Mouse (Mus musculus) right cerebral cortex, postnatal 14 days (tissue): ENCODE measurements around the gene Scin.
"Not testable (repeated sequence)": the region's sequence is repeated elsewhere in the genome, so short reads cannot be mapped to it uniquely, and the experiment has no call there.

Experiments
- DNase-seq: peaks from one replicate; pipeline ENCODE4 v3.0.0; 2022

Gene Scin

GRCm38 (mm10) chr12:40133573-40134271 lies at the start of gene Scin:
Gene Scin (minus strand): TSS chr12:40134228.
- no peak for DNase-seq

- peak; percentile 20 for DNase-seq
Measured at GRCm38 (mm10) chr12:40177089-40177488, 43.1 kb upstream of the Scin start.

GRCm38 (mm10) chr12:40176158-40176557 lies 42.1 kb upstream of the Scin start:
- DNase-seq = no peak

DNA sequence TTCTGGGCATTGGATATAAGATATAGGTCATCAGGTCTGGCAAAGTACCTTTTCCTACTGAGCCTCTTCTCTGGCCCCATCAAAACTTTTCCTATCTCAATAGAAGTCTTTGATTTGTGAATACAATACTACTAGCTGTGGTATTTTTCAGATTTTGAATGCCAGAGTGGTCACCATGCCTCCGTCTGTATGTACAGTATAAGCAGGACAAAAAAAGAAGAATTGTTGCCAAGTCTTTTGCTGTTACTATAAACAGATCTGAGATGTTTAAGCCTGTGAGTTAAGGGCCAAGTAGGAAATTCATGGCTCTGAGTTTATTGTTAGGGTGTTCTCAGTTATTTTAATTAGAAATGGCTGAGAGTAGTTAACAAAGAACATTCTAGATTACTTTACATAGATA lies 41.1 kb upstream of the Scin start:
- DNase-seq = not testable (repeated sequence)

- DNase-seq = no peak
Measured at GRCm38 (mm10) chr12:40171637-40172036, 37.6 kb upstream of the Scin start.

- DNase-seq = no peak
Measured at GRCm38 (mm10) chr12:40169675-40170074, 35.6 kb upstream of the Scin start.

GRCm38 (mm10) chr12:40164621-40165020 lies 30.6 kb upstream of the Scin start:
- no peak for DNase-seq

DNA sequence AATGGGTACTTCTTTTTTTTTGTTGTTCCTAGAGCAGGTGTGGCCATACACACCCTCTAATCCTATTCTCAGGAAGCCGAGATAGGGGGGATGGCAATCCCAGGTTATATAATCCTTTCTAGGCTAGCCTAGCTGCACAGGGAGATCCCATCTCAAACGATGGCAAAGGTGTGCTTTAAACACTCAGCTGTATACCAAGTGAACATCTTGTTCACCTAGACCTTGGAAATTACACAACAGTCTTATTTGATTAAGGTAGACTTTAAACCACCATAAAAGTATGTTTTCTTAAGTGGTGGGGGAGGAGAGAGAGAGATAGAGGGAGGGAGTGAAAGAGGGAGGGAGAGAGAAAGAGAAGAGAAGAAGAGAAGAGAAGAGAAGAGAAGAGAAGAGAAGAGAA lies 26.7 kb upstream of the Scin start:
- no peak for DNase-seq

DNA sequence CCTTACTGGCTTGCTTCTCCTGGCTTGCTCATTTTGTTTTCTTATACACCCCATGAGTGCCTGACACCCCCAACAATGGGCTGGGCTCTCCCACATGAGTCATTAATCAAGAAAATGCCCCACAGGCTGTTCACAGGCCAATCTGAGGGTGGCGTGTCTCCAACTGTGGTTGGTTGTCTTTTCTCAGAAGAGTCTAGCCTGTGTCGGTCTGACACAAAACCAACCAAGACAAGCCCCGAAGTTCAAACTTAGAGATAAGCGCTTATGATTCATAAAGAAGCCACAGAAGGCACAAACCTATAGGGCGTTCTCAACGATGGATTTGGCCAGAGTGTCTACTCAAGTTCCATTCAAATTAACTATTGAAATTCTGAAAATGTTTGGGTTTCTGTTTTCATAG lies 20.2 kb upstream of the Scin start:
- DNase-seq = no peak

DNA sequence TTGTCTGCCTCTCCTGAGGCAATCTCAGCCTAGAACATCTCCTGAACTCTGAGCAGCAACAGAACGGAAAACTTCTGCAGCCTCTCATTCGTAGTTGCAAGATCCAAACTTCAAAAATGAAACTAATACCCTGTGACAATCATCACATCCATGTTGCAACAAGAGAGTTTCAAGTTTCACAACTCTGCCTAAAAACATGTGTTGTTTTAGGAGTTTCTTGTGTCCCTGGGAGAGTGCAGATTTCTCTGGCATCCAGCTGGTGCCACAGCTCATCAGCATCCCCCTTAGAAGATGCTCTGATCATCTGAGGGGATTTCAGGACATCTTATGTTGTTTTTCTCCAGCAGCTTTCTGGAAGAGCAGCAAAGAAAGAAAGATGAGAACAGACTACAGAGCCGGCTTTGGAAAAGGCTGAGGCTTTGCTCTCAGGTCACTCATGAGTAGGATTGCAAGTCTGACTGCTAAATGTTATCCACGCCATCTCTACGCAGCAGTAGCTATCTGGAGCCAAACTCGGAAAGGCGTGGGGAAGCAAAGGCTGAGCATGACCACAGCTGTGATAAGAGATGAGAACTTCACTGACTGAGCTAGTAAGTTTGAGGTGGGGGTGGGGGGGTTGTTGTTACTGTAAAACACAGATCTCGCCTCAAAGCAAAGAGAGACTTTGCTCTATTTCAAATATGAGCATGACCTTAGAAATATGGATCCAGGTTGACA lies 18.5 kb upstream of the Scin start:
- DNase-seq = no peak

GRCm38 (mm10) chr12:40147319-40147718 lies 13.3 kb upstream of the Scin start:
- DNase-seq = no peak

GRCm38 (mm10) chr12:40146510-40146909 lies 12.5 kb upstream of the Scin start:
- no peak for DNase-seq

DNA sequence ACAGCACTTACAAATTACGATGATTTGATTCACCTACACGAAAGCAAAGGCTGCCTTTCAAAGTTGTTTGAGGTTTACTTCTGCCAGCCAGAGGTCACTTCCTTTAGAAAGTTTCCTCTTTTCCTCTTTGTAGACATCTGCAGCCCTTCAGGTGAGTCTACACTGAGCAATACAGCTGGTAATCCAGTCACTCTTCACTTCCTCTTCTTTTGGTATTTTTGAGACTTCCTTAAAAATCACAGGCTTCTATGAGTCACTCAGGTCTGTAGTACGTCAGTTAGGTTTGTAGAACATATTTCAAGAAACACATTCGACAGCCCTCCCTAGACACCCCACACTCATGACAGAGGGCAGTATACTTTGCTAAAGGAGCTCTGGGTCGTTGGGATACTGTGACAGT lies 6.7 kb upstream of the Scin start:
- no peak for DNase-seq

DNA sequence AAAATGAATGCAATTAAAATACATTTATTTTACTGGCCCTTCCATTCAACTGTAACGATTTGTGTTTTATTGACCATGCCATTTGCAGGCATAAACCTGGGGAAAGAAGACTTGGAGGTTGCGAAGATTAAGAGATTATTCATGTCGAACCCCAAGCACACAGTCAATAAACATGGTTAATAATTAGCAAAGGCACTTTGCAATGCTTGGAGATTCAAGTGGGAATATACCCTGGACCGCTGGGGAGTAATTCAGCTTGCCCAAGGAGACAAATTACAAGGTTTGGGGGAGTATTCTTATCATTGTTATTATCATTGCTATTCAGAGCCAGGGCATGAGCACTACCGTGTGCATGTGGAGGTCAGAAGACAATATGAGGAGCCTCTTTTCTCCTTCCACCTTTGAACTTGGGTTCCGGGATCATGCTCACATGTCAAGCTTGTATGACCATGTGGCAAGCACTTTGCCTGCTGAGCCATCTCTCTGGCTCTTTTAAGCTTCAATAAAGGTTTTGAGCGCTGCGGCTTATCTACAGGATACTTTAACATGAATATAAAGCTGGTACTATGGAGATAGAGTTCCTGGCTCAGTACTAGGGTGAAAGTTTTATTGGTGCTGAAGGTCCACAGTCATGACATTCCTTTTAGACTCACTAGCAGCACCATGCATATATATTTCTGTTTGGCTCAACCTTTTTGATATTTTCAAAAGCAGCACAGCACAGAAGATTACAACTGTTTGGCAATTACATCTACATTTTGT lies 5.6 kb upstream of the Scin start:
- no peak for DNase-seq

- DNase-seq = no peak
Measured at GRCm38 (mm10) chr12:40134529-40134928, 501 bp upstream of the Scin start.

DNA sequence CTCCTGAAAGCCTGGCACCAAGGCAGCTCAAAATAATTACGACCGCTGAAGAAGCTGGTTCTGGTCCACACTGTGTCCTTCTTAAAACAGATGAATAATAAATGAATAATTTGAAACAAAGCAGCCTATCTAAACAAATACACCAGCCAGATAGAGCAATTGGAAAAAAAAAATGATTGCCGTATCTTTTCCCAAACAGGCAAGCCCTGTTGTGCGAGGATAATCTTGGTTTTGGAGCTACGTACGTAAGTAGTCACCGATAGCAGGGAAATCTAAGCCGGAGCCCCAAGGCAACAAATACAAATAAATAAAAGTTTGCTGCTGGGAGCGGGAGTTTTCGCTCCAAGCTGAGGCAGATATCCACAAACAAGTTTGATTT lies 845 bp downstream of the Scin start:
- no peak for DNase-seq

DNA sequence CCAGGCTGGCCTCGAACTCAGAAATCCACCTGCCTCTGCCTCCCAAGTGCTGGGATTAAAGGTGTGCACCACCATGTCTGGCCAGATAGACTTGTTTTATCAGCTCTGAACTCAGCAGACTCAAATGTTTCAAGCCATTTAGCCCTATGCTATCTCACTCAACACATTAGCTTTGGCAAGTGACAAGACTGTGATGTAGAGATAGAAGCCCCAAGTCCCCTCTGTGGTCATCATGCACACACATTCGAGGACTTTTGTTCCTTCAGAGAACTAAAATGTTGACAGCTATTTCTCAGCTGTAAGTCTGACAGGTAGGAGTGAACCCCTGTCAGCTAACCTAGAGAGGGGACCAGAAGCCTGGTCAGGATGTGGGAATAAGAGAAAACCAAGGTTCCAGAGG lies 15.2 kb downstream of the Scin start:
- DNase-seq = no peak

DNA sequence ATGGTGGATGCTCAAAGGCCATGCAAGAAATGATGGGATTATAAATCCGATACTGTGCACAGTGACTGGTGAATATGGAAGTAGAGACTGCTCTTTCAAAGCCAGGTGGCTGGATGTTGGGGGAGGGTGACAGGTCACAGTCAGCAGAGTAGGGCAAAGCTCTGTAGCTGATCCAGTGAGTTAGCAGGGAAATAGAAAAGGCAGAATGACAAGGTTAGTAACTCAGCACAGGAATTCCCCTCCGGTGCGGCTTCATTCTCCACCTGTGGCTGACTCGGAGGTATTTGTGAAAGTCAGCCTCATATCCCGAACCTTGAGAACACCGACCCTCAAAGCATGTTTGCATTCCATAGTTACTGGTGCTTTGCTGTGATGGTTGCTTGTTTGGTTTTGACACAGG lies 17.0 kb downstream of the Scin start:
- DNase-seq = no peak

DNA sequence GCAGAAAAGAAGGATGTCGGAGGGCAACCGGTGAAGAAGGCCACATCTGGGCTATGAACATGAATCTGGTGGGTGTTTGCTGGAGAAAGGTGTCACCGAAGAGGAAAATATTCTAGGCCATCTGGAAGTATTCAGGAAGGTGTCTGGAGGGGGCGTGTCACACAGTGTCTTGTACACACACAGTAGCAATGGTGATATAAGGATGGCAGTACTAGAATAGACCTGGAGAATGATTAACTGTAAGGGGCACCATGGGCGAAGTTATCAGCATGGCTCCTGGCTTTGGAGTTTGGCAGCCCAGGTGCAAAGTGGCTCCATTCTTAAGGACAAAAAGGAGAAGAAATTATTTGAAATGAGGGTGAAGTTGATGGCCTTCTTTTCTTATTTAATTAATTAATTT lies 17.8 kb downstream of the Scin start:
- no peak for DNase-seq

DNA sequence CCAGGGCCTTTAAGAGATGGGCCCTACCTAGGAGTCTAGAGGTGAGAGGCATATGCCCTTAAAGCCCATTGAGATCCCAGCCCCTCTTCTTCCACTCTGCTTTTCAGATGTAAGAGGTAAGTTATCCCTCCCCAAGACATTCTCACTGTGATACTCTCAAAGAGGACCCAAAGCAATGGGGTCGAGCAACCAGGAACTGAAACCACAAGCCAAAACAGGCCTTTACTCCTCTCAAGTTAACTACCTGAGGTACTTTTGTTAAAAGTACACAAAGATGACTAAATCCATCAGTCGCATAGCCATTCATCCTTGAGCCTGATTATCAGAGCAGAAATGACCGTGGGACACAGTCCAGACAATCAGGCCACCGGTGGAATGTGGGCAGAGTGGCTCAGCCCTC lies 19.1 kb downstream of the Scin start:
- DNase-seq = no peak

DNA sequence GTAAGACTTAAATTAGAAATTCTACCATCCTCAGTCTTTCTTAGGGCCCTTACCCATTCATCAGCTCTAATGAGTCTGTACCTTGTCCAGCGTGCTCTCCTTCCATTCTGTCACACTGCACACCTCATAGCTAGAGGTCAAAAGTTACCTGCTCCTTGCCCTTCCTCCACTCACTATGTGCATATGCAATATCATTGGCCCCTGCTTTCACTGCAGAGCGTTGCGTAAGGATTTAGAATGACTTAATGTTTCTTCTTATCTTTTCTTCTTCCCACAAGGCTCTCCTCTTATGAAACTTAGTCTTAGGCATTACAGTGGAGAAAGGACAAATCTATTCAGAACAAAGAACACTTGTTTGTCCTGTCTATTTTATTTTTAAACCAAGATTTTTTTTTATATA lies 20.0 kb downstream of the Scin start:
- DNase-seq = no peak

DNA sequence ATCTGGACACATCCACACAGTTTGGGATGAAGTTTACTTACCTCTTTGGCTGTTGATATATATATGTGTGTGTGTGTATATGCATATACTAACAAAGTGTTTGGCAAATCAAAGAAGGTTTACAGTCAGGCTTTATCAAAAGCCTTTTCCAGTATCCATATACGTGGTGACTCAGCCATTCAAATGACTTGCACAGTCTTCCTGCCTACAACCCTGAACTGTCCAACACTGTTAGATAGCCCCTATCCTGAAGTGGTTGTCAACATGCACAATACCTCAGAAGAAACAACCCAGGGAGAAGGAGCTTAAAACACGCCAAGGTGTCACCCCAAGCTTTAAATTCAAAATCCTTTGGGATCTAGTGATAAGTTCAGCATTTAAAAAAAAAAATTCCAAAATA lies 20.4 kb downstream of the Scin start:
- DNase-seq = no peak

DNA sequence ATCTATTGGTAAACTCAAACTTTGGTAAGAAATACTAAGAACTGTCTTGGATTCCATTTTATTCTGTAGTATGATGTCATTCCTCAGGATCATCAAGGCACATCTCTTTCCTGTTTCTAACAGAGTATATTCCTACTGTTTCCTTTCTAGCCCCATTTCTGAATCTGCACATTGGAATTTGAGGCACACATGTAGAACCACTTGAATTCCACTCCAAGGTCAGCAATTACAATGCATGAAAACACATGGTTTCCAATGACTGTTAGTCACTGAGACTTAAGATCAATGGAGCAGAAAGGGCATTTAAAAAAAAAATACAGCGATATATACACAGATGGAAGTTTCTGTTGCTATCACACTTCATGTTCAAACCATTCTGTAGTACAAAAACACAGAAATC lies 24.8 kb downstream of the Scin start:
- no peak for DNase-seq

GRCm38 (mm10) chr12:40108143-40108542 lies 25.9 kb downstream of the Scin start:
- DNase-seq = no peak
